Mouse (Mus musculus): Measurements from ENCODE around the gene Slc35e3.

- TF ChIP-seq CTCF (IDR thresholded peaks at IDR 0.05; ENCODE audit: insufficient read depth, low read length), result no peak
- TF ChIP-seq POLR2A (IDR thresholded peaks at IDR 0.05; ENCODE audit: borderline replicate concordance, extremely low read depth, low read depth, low read length), result no peak
Measured at GRCm38 (mm10) chr10:117703506-117703905, 42.7 kb downstream of the Slc35e3 start.
